Mouse (Mus musculus) sigmoid colon, adult 10 weeks (tissue): ENCODE data around the gene Lin7a. TPM values are rescaled to one million over a fixed set of nuclear protein-coding genes. Genes with fewer than 3 reads are reported as not detected.

Source experiments
- polyA plus RNA-seq: library from polyadenylated mRNA; stranded (reverse); fragments of 350-450 nt; fragmentation: Illumina TruSeq; extraction: RNeasy Lipid Tissue Mini Kit (QIAGEN cat#74804); gene quantifications from one replicate; pipeline ENCODE4 v1.2.3, GENCODE M21; 2014; ENCODE audit warnings: low read depth, low replicate concordance

Gene Lin7a
- 4.2 TPM for polyA plus RNA-seq

DNA sequence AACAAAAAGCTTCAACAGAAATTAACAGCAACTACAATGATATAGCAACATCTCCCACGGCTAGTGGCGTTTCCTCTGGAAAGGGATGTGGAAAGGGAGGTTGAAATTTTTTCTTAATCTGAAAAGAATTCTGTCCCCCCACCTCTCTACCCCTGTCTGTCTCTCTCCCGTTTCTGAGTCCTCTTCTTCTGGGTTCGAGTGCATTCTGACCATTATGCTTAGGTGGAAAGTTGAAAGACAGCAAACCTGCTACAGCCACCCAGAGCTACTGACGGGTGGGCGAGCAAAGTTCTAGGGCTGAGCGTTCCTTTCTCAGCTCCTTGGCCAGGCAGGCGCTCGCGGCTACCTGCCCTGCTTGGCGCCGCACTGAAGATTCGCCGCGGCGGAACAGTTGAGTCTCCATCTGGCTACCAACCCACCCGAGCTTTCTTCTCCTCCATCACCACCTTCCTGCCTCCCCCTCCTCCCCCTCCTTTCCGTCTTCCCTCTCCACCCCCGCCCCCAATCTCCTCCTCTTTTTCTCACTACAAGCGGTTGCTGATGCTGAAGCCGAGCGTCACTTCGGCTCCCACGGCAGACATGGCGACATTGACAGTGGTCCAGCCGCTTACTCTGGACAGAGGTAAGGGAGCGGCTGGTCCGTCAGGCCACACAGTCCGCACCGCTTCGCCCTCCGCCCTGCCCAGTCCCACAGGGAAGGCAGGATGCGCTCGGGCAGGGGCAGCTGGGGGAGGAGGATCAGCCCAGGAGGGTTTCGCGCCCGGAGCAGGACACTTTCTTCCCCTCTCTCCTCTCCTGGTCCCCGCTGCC is at the start of gene Lin7a:
Gene Lin7a (plus strand): TSS at position 366 of the 810 bp plus-strand sequence.

Other genes with a start within 250 kb of the Lin7a start
- 5.0 TPM for gene Acss3, start 148.0 kb upstream of the Lin7a start, polyA plus RNA-seq
- not detected for gene Myf5, start 214.4 kb downstream of the Lin7a start, polyA plus RNA-seq
- gene Myf6, start 223.1 kb downstream of the Lin7a start, polyA plus RNA-seq, result not detected